Mouse (Mus musculus): ENCODE measurements around the gene Cfap36. TPM values are rescaled to one million over a fixed set of nuclear protein-coding genes. Genes with fewer than 3 reads are reported as not detected.

The Cfap36 gene
- 162 and 167 TPM in 2 replicates for polyA plus RNA-seq (2015; fragmentation: Nextera tagmentation; extraction: Ambion mirVana)

GRCm38 (mm10) chr11:29246883-29247650, at the start of gene Cfap36:
Cfap36 (minus strand) TSS chr11:29247409.

GRCm38 (mm10) chr11:29172563-29173124, 74.6 kb downstream of the Cfap36 start, which contains the start of gene Ppp4r3b:
Ppp4r3b (plus strand) TSS chr11:29172890.

Other genes starting within 250 kb of the Cfap36 start
- 20.7 and 21.8 TPM in 2 replicates for gene Pnpt1, start 116.7 kb downstream of the Cfap36 start, polyA plus RNA-seq (2015; fragmentation: Nextera tagmentation; extraction: Ambion mirVana)
- gene Ppp4r3b, start 74.5 kb downstream of the Cfap36 start, polyA plus RNA-seq (2015; fragmentation: Nextera tagmentation; extraction: Ambion mirVana): 51.4 and 54.0 TPM in 2 replicates
- 72.0 and 84.7 TPM in 2 replicates for gene Ccdc88a, start 126.2 kb upstream of the Cfap36 start, polyA plus RNA-seq (2015; fragmentation: Nextera tagmentation; extraction: Ambion mirVana)